In genomic region chr17:12359876-12360275, GRCm38 (mm10) we compare ENCODE assay signal across 30 mouse cellular contexts. TPM values are rescaled to one million over a fixed set of nuclear protein-coding genes. Genes with fewer than 3 reads are reported as not detected.
"Had no signal": no experiment of that assay in that cellular context is flagged by ENCODE, and none has a peak within 500 bp of the region (broad histone marks: within the 10 kb centered on the region; RNA-seq: fewer than 3 reads in every experiment).

No protein-coding gene starts in this region.

- H3K27ac ChIP-seq: embryonic facial prominence, embryonic 10.5 days; embryonic facial prominence, embryonic 12.5 days; embryonic facial prominence, embryonic 13.5 days; embryonic facial prominence, embryonic 15.5 days; forebrain, embryonic 10.5 days; forebrain, embryonic 12.5 days; forebrain, embryonic 13.5 days; forebrain, embryonic 15.5 days; gastrocnemius, adult 2 months; heart, adult 2 months; heart, embryonic 10.5 days had no signal

- H3K4me3 ChIP-seq: embryonic facial prominence, embryonic 10.5 days; embryonic facial prominence, embryonic 12.5 days; embryonic facial prominence, embryonic 13.5 days; embryonic facial prominence, embryonic 15.5 days; erythroblast, embryonic 14.5 days; forebrain, embryonic 10.5 days; forebrain, embryonic 12.5 days; forebrain, embryonic 13.5 days; forebrain, embryonic 15.5 days; gastrocnemius, adult 2 months; heart, adult 2 months; heart, embryonic 10.5 days had no signal

- H3K9me3 ChIP-seq: embryonic facial prominence, embryonic 10.5 days; embryonic facial prominence, embryonic 12.5 days; embryonic facial prominence, embryonic 13.5 days; embryonic facial prominence, embryonic 15.5 days; forebrain, embryonic 10.5 days; forebrain, embryonic 12.5 days; forebrain, embryonic 13.5 days; forebrain, embryonic 15.5 days; heart, embryonic 10.5 days had no signal

- H3K27me3 ChIP-seq: embryonic facial prominence, embryonic 12.5 days; embryonic facial prominence, embryonic 15.5 days; forebrain, embryonic 12.5 days; forebrain, embryonic 13.5 days; forebrain, embryonic 15.5 days had no signal

- H3K4me2 ChIP-seq: embryonic facial prominence, embryonic 12.5 days; embryonic facial prominence, embryonic 13.5 days; embryonic facial prominence, embryonic 15.5 days; forebrain, embryonic 12.5 days; forebrain, embryonic 13.5 days; forebrain, embryonic 15.5 days had no signal

- DNase-seq: cerebellum, postnatal 10 days; cerebellum, postnatal 14 days; cerebellum, postnatal 25 days; cerebellum, postnatal 36 days; embryo, embryonic 11 days; forebrain, postnatal 0 days; gastrocnemius, adult 2 months; gastrocnemius, postnatal 10 days; gastrocnemius, postnatal 14 days; gastrocnemius, postnatal 25 days; gastrocnemius, postnatal 36 days; heart, adult 11 months; heart, adult 18-20 months; heart, adult 2 months had no signal

- H3K4me1 ChIP-seq: embryonic facial prominence, embryonic 12.5 days; embryonic facial prominence, embryonic 15.5 days had no signal

- H3K9ac ChIP-seq: embryonic facial prominence, embryonic 12.5 days; embryonic facial prominence, embryonic 13.5 days; embryonic facial prominence, embryonic 15.5 days; forebrain, embryonic 12.5 days; forebrain, embryonic 13.5 days; forebrain, embryonic 15.5 days; forebrain, postnatal 0 days had no signal

- H3K36me3 ChIP-seq: embryonic facial prominence, embryonic 10.5 days; embryonic facial prominence, embryonic 12.5 days; embryonic facial prominence, embryonic 13.5 days; embryonic facial prominence, embryonic 15.5 days; forebrain, embryonic 10.5 days; forebrain, embryonic 12.5 days; forebrain, embryonic 15.5 days; heart, embryonic 10.5 days had no signal

RNA-seq across cellular contexts. Expression of gene Plg, which starts 18.5 kb away (rescaled TPM):
- total RNA-seq: common myeloid progenitor, adult 5-6 weeks; forebrain, postnatal 0 days; gastrocnemius, adult 2 months; gastrocnemius, postnatal 14 days; gastrocnemius, postnatal 25 days; granulocyte monocyte progenitor cell, adult 5-6 weeks; heart, adult 18-20 months; heart, adult 2 months; heart, adult 8-10 months had no signal
- polyA plus RNA-seq: embryonic facial prominence, embryonic 10.5 days; embryonic facial prominence, embryonic 13.5 days; embryonic facial prominence, embryonic 14.5 days; embryonic facial prominence, embryonic 15.5 days; forebrain, embryonic 10.5 days; forebrain, embryonic 14.5 days; forebrain, embryonic 15.5 days; gonadal fat pad, adult 2 months had no signal
